Mouse (Mus musculus): ENCODE results near the gene Aagab.

DNA sequence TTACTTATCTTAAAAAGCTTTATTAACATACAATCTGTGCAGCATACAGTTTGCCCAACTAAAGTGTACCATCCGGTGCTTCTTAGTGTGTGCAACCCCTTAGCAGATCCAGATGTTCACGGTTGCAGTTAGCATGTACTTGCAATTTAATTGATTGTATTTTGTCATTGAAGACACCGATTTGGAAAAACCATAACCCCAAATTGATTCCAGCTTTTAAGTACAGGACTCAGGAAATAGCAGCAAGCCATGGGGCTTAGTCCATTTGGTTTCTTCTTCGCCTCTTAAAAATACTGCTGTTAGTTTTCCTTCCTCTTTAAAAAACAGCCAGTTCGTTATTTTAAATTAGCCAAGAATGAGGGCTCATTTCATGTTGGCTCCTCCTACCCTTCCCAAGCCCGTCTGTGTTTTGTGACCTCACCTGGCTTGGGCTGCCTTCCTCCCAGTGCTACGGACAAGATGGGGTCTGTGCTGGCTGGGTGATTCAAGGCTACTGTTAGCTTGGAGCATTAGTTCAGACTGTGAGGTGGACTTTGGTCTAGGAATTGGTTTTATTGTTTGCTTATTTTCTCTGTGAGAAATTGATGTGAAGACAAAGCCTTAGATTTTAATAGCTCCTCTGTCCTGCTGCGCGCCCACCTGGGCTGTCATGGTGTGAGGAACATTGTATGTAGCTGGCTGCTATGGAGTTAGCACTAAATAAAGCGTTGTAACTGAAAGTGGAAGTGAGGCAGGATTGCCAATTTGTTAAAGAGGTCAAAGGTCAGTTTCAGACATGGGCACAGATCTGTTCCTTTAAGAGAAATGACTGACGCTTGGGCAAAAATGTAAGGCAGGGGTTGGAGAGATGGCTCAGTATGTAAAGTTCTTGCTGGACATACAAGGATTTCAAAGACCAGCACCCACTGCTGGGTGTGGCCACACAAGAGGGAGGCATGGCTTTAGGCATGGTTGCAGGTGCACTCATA, 11.8 kb downstream of the Aagab start:
- no peak for TF ChIP-seq CTCF (IDR thresholded peaks at IDR 0.05; ENCODE audit: borderline replicate concordance, insufficient read depth, low read length)
- TF ChIP-seq POLR2A (IDR thresholded peaks at IDR 0.05; ENCODE audit: low read depth, low read length) = no peak
